Mouse (Mus musculus) hindlimb bud, embryonic 11.5 days (tissue): ENCODE results near the gene Fxr1.
A peak's percentile ranks its signal among the peaks of the same experiment; 100 is the strongest.
"Not testable (repeated sequence)": the region's sequence is repeated elsewhere in the genome, so short reads cannot be mapped to it uniquely, and the experiment has no call there.

Experiments
- DNase-seq: peaks from one replicate; pipeline ENCODE4 v3.0.0-alpha.2; 2012; ENCODE audit warnings: low read depth, low spot score; ENCODE audit errors: extremely low spot score

The Fxr1 gene

GRCm38 (mm10) chr3:34019540-34020381 lies at the start of gene Fxr1:
TSS of gene Fxr1 (plus strand) at chr3:34019943.
- peak; percentile 42 for DNase-seq

GRCm38 (mm10) chr3:33979395-33979794 lies 40.3 kb upstream of the Fxr1 start:
- DNase-seq, result no peak

DNA sequence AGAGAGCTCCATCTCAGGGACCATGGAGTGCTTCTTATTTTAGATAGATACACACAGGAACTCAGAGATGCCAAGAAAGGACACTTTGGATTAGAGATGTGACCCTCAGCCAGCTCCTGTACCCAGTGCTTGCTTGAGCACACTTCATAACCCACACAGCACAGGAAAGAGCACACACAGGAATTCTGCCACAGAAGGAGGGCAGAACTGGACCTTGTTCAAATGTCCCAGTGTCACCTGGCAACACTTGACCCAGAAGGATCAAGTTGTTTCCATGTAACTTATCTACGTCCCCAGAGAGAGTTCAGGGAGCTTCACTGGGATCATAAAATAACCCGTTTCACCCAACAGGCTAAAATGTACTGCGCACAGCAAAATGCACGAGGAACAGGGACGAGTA lies 37.0 kb upstream of the Fxr1 start:
- no peak for DNase-seq

DNA sequence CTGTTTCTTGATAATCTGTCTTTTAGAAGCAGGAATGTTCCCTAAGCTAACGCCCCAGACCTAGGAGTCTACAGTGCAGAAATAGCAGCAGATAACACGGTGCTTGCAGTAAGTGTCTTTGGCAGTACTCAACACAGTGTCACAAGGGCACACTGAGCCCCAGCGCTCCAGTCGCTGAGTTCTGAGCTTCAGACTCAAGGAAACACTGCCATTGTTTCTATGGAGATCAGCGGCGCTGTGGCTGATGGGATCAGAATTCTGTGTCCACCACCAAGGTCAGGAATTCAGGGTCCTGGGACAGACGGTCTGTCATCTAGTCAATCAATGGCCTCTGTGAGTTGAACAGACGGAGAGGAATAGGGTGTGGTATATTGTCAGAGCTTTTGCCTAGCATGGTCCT lies 30.4 kb upstream of the Fxr1 start:
- no peak for DNase-seq

DNA sequence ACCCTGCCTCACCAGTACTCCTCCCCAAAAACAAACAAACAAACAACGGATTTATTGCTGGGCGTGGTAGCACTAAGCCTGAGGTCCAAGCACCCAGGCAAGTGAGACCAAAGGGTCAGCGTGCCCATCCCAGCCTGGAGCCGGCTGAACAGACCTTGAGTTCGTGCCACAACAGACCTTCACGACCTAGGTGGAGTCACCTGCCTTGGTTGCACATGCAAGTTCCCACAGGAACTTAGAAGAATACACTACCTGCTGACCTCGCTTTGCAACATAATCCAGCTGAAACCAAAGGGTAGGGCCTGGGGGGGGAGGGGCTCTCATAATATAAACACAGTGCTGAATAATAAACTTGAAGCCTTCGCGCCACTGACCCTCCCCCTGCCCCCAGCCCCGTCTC lies 29.3 kb upstream of the Fxr1 start:
- no peak for DNase-seq

GRCm38 (mm10) chr3:33990921-33991320 lies 28.8 kb upstream of the Fxr1 start:
- no peak for DNase-seq

GRCm38 (mm10) chr3:33993421-33994126 lies 26.2 kb upstream of the Fxr1 start:
- DNase-seq, result no peak

DNA sequence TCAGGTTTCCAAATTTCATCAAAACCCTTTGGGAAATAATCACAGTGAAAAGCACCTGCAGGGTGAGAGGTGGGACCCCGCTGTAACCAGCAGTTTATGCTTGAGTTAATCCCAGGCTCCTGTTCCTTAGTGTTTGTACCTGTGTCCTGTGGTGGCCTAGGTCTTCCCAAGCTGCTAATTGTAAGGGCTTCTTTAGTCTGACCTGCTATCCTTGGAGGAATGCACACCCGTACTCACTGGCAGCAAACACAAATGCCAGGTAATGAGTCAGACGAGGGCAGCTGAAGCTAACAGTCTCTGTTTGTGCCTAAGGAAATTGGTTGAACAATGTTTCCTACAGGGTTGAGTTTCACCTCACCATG lies 25.6 kb upstream of the Fxr1 start:
- DNase-seq, result no peak

DNA sequence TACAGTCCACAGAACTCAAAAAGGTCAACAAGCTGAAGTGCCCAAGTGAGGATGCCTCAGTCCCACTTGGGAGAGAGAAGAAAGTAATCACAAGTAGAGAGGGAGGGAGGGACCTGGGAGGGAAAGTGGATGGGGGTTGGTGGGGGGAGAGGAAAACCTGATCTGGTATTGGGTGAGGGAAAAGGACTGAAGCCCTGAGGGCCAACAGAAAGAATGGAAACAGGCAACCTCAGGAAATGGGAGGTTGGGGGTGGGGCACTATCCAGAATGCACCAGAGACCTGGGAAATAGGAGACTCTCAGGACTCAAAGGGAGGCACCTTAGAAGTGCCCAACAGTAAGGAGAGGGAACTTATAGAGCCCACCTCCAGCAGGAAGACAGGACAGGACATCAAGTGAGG lies 18.1 kb upstream of the Fxr1 start:
- DNase-seq, result not testable (repeated sequence)

GRCm38 (mm10) chr3:34003860-34004259 lies 15.9 kb upstream of the Fxr1 start:
- DNase-seq, result no peak

- DNase-seq, result no peak
Measured at GRCm38 (mm10) chr3:34006301-34006700, 13.4 kb upstream of the Fxr1 start.

- DNase-seq, result no peak
Measured at GRCm38 (mm10) chr3:34006824-34007223, 12.9 kb upstream of the Fxr1 start.

DNA sequence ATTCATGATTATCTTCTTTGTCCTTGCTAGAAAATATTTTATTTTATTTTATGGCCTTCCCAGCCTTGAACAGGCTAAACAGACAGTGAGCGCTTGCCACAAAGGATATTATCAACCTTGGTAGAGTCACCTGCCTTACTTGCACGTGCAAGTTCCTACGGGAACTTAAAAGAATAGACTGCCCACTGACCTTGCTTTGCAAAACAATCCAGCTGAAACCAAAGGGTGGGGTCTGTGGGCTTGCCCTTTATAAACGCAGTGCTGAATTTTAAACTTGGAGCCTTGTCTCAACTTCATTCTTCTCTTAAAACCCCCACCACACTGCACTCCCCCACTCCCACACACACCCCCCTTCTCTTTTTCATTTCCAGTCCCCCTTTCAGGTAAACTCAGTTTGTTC lies 12.1 kb upstream of the Fxr1 start:
- DNase-seq, result no peak

DNA sequence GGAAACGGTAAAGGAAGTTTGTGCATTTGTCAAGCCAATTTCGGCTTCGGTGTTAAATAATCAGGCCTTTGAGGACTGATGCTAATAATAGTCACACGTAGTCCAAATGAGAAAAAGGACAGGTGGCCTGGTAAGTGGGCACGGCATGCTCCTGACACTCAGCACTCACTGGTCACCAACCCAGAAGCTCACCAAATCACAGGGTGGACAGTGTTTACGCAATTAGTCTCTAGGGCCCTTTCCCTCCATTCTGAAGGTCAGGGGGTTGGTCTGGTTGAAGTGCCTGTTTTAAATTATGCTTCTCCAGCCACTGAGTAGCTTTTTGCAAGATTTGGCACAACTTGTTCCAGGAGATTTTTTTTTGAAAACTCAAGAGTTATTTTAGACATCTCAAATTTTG lies 11.6 kb upstream of the Fxr1 start:
- no peak for DNase-seq

DNA sequence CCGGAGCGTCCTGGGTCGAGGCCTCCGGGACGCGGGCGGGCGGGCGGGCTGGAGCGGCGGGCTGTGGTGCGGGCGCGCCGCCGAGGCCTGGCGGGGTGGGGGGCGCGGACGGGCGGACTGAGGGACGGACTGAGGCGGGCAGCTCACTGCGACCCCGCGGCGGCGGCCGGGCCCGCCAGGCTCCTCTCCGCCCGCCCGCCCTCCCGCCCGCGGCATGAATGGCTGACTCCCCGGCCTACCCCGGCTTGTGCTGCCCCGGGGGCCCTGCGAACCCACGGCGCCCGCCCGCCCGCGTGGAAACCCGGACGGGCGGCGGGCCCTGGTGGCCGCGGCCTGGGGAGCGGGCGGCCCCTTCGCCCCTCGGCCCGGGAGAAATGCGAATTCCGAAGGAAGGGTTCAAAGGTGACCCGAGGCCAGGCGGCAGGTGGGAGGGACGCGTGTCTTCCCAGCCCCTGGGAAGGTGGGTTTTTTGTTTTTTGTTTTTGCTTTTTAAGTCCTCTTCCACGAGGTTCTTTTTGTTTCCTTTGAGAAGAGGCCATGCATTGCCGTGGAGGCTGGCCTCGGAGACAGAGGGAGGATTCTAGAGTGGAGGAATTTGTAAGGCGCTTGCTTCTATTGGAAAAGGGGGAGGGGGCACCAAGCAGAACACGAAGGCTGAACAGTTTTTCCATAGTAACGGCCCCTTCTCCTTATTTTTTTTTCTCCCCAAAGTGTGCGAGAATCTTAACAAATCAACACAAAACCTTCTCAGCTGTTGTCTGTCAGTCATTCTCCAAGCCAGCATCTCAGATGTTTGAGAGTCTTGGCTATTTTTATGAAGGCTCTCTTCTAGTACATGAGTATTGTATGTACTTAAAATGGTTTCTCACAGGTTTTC lies 877 bp downstream of the Fxr1 start:
- DNase-seq, result no peak

DNA sequence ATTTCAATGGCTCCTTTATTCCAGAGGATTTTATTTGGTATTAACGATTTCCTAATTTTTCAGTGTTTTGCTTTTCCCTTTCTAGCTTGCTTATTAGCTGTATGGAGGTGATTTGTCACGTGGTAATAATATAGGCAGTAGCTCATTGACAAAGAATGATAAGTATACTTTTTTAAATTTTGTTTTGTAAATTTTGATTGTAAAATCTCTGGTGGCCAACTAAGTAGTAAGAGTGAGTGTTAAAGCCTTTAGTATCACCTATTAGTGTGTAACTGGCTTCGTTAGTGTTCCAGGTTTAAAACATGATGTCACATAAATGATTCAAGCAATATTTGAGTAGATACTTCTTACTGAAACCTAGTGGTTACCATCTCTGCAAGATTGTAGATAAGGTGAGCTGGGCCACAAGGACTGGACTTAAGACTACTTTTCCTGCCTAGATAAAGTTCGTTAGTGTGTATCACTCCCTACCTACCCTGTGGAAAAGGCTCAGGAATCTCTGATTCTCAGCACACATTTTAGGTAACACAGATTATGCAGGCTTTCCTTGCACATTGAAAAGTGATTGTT lies 1.6 kb downstream of the Fxr1 start:
- no peak for DNase-seq

DNA sequence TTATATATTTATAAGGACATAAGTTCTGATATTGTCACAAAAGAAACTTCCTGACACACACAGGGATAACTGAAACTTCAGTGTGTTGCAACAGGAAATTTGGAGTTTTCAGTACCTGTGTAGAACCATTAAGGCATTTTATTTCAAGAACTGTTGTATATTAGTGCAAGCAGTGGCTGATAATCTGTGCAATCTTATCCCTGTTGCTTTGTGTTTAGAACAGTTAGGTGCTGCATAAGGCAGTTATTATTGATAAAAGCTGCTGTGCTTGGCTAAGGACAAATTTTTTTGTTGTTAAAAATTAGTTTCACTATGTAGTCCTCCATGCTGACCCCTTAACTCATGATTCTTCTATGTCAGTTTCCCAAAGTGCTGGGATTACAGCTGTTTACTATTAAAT lies 9.2 kb downstream of the Fxr1 start:
- no peak for DNase-seq

DNA sequence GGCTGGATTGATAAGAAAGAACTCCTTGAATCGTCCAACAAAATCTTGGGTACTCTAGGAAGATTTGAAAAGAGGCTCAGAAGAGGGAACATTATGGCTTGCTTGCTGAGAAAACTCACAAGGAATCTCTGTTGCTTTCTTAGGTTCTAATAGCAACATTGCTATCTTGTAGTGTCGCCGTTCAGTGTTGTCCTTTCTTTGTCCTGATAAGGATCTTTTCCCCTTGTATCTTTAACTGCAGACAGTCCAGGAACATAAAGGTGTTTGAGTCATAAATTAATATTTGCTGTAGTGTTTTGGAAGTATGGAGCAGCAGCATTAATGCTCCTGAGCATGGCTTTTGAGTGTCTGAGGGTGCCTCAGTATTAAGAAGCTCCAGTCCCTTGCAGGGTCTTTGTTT lies 10.9 kb downstream of the Fxr1 start:
- no peak for DNase-seq

GRCm38 (mm10) chr3:34033720-34034364 lies 14.1 kb downstream of the Fxr1 start:
- no peak for DNase-seq

- no peak for DNase-seq
Measured at GRCm38 (mm10) chr3:34034803-34035202, 15.1 kb downstream of the Fxr1 start.

DNA sequence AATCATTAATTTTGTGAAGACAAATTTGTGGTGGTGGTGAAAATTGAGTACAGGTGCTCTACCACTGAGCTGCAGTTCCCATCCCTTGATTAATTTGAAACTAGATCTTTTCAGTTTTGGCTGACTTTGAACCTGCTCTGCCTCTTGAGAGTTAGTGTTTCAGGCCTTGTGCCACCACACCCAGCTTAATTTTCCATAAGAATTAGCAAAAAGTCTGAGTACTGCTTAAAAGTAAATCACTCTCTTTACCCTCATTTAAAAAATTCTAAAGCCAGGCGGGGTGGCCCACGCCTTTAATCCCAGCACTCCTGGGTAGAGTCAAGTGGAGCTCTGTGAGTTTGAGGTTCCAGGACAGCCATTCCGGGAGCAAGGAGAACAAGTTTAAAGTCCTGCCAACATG lies 16.0 kb downstream of the Fxr1 start:
- no peak for DNase-seq
